Mouse (Mus musculus): ENCODE results near the gene Ttf2. TPM values are rescaled to one million over a fixed set of nuclear protein-coding genes. Genes with fewer than 3 reads are reported as not detected.

Gene Ttf2
- polyA plus RNA-seq, 1 experiment from 2014 or later, result 13.8 TPM

GRCm38 (mm10) chr3:100961501-100961900 lies 8.0 kb downstream of the Ttf2 start:
- Histone ChIP-seq H3K27me3 (replicated peaks) (no peaks in the 10 kb centered on the region), H3K9ac (0 out of 2 replicates have a peak overlapping the region, but pooled peaks have one; percentile 22), H3K4me3 (no peak overlapping the region), H3K36me3 (peaks cover 99% of the 10 kb centered on the region), H3K4me2 (no peak overlapping the region), H3K4me1 (peaks cover 11% of the 10 kb centered on the region), H3K9me3 (replicated peaks) (no peaks in the 10 kb centered on the region), H3K27ac (peak overlapping the region; percentile 51; the same call in 1 of the 2 replicates)
- 86% methylated on average over 7 of the region's 7 CpGs for WGBS (ENCODE audit: insufficient replicate concordance)
- ATAC-seq, result no peak

GRCm38 (mm10) chr3:100961007-100961406 lies 8.5 kb downstream of the Ttf2 start:
- 50% methylated on average over 5 of the region's 5 CpGs for WGBS (ENCODE audit: insufficient replicate concordance)
- 0 out of 2 replicates have a peak overlapping the region, but pooled peaks have one; percentile 22 for H3K9ac ChIP-seq
- no peak overlapping the region for H3K4me2 ChIP-seq
- peak overlapping the region; percentile 51; the same call in 1 of the 2 replicates for H3K27ac ChIP-seq
- H3K4me1 ChIP-seq, result peaks cover 11% of the 10 kb centered on the region
- H3K9me3 ChIP-seq (replicated peaks), result no peaks in the 10 kb centered on the region
- ATAC-seq, result peak; percentile 72; the same call in 1 of the 2 replicates
- no peak overlapping the region for H3K4me3 ChIP-seq
- H3K36me3 ChIP-seq, result peaks cover 99% of the 10 kb centered on the region
- no peaks in the 10 kb centered on the region for H3K27me3 ChIP-seq (replicated peaks)

- H3K4me1 ChIP-seq, result no peaks in the 10 kb centered on the region
- no peak overlapping the region for H3K9ac ChIP-seq
- no peaks in the 10 kb centered on the region for H3K9me3 ChIP-seq (replicated peaks)
- no peak for ATAC-seq
- H3K36me3 ChIP-seq, result peaks cover 99% of the 10 kb centered on the region
- no peaks in the 10 kb centered on the region for H3K27me3 ChIP-seq (replicated peaks)
- no peak overlapping the region for H3K27ac ChIP-seq
- H3K4me3 ChIP-seq, result no peak overlapping the region
- no peak overlapping the region for H3K4me2 ChIP-seq
Measured at GRCm38 (mm10) chr3:100954616-100955015, 14.8 kb downstream of the Ttf2 start.

GRCm38 (mm10) chr3:100951531-100951930 lies 17.9 kb downstream of the Ttf2 start:
- 88% methylated on average over 4 of the region's 4 CpGs for WGBS (ENCODE audit: insufficient replicate concordance)
- H3K36me3 ChIP-seq, result peaks cover 97% of the 10 kb centered on the region

GRCm38 (mm10) chr3:100947286-100947685 lies 22.2 kb downstream of the Ttf2 start:
- Histone ChIP-seq H3K9ac (no peak overlapping the region), H3K4me2 (no peak overlapping the region), H3K9me3 (replicated peaks) (no peaks in the 10 kb centered on the region), H3K4me1 (no peaks in the 10 kb centered on the region), H3K27me3 (replicated peaks) (no peaks in the 10 kb centered on the region), H3K4me3 (no peak overlapping the region), H3K27ac (no peak overlapping the region), H3K36me3 (peaks cover 96% of the 10 kb centered on the region)
- no peak for ATAC-seq
- WGBS (ENCODE audit: insufficient replicate concordance), result 87% methylated on average over 8 of the region's 8 CpGs

More at GRCm38 (mm10) chr3:100951531-100951930, 17.9 kb downstream of the Ttf2 start:
- no peak overlapping the region for H3K9ac ChIP-seq
- H3K27me3 ChIP-seq (replicated peaks), result no peaks in the 10 kb centered on the region
- H3K9me3 ChIP-seq (replicated peaks), result no peaks in the 10 kb centered on the region
- H3K4me3 ChIP-seq, result no peak overlapping the region
- no peak overlapping the region for H3K27ac ChIP-seq
- H3K4me1 ChIP-seq, result no peaks in the 10 kb centered on the region
- no peak overlapping the region for H3K4me2 ChIP-seq
- ATAC-seq, result no peak

GRCm38 (mm10) chr3:100940496-100941037 lies 28.9 kb downstream of the Ttf2 start:
- no peak overlapping the region for H3K4me3 ChIP-seq
- H3K4me2 ChIP-seq, result no peak overlapping the region
- peaks cover 92% of the 10 kb centered on the region for H3K36me3 ChIP-seq
- no peak for ATAC-seq
- H3K9me3 ChIP-seq (replicated peaks), result no peaks in the 10 kb centered on the region
- H3K27me3 ChIP-seq (replicated peaks), result no peaks in the 10 kb centered on the region
- H3K9ac ChIP-seq, result no peak overlapping the region
- H3K4me1 ChIP-seq, result no peaks in the 10 kb centered on the region
- H3K27ac ChIP-seq, result no peak overlapping the region
- WGBS (ENCODE audit: insufficient replicate concordance), result 83% methylated on average over 4 of the region's 4 CpGs

- no peak overlapping the region for H3K4me2 ChIP-seq
- WGBS (ENCODE audit: insufficient replicate concordance), result 78% methylated on average over 4 of the region's 4 CpGs
Measured at GRCm38 (mm10) chr3:100938211-100938610, 31.3 kb downstream of the Ttf2 start.

GRCm38 (mm10) chr3:100936201-100936600 lies 33.3 kb downstream of the Ttf2 start:
- peaks cover 58% of the 10 kb centered on the region for H3K36me3 ChIP-seq
- no peaks in the 10 kb centered on the region for H3K9me3 ChIP-seq (replicated peaks)
- H3K4me1 ChIP-seq, result peaks cover 6% of the 10 kb centered on the region
- no peak for ATAC-seq
- H3K9ac ChIP-seq, result no peak overlapping the region
- H3K27me3 ChIP-seq (replicated peaks), result no peaks in the 10 kb centered on the region
- no peak overlapping the region for H3K4me2 ChIP-seq
- 80% methylated on average over 6 of the region's 6 CpGs for WGBS (ENCODE audit: insufficient replicate concordance)
- no peak overlapping the region for H3K27ac ChIP-seq
- H3K4me3 ChIP-seq, result no peak overlapping the region

More at GRCm38 (mm10) chr3:100938211-100938610, 31.3 kb downstream of the Ttf2 start:
- ATAC-seq, result no peak
- H3K36me3 ChIP-seq, result peaks cover 68% of the 10 kb centered on the region
- no peaks in the 10 kb centered on the region for H3K27me3 ChIP-seq (replicated peaks)
- H3K4me1 ChIP-seq, result no peaks in the 10 kb centered on the region
- no peak overlapping the region for H3K27ac ChIP-seq
- H3K9ac ChIP-seq, result no peak overlapping the region
- no peaks in the 10 kb centered on the region for H3K9me3 ChIP-seq (replicated peaks)
- no peak overlapping the region for H3K4me3 ChIP-seq

- no peaks in the 10 kb centered on the region for H3K9me3 ChIP-seq (replicated peaks)
- peaks cover 51% of the 10 kb centered on the region for H3K36me3 ChIP-seq
- H3K4me3 ChIP-seq, result no peak overlapping the region
- no peak overlapping the region for H3K4me2 ChIP-seq
- no peak overlapping the region for H3K27ac ChIP-seq
- peaks cover 6% of the 10 kb centered on the region for H3K4me1 ChIP-seq
- WGBS (ENCODE audit: insufficient replicate concordance), result 80% methylated on average over 6 of the region's 6 CpGs
- ATAC-seq, result no peak
- no peak overlapping the region for H3K9ac ChIP-seq
- H3K27me3 ChIP-seq (replicated peaks), result no peaks in the 10 kb centered on the region
Measured at GRCm38 (mm10) chr3:100935521-100935920, 33.9 kb downstream of the Ttf2 start.

GRCm38 (mm10) chr3:100932077-100932944 lies 37.2 kb downstream of the Ttf2 start:
- Histone ChIP-seq H3K9me3 (replicated peaks) (no peaks in the 10 kb centered on the region), H3K4me2 (no peak overlapping the region), H3K4me3 (no peak overlapping the region), H3K27ac (no peak overlapping the region), H3K4me1 (peaks cover 6% of the 10 kb centered on the region), H3K27me3 (replicated peaks) (no peaks in the 10 kb centered on the region), H3K9ac (no peak overlapping the region), H3K36me3 (peaks cover 24% of the 10 kb centered on the region)
- 65% methylated on average over 11 of the region's 11 CpGs for WGBS (ENCODE audit: insufficient replicate concordance)
- peak; percentile 69 for ATAC-seq

GRCm38 (mm10) chr3:100931332-100932076 lies 38.0 kb downstream of the Ttf2 start:
- no peak overlapping the region for H3K4me3 ChIP-seq
- H3K4me1 ChIP-seq, result peaks cover 6% of the 10 kb centered on the region
- no peak overlapping the region for H3K27ac ChIP-seq
- no peaks in the 10 kb centered on the region for H3K27me3 ChIP-seq (replicated peaks)
- WGBS (ENCODE audit: insufficient replicate concordance), result 84% methylated on average over 23 of the region's 23 CpGs
- peaks cover 17% of the 10 kb centered on the region for H3K36me3 ChIP-seq
- H3K9me3 ChIP-seq (replicated peaks), result no peaks in the 10 kb centered on the region
- no peak for ATAC-seq
- no peak overlapping the region for H3K4me2 ChIP-seq
- H3K9ac ChIP-seq, result no peak overlapping the region

GRCm38 (mm10) chr3:100925176-100925575 lies 44.3 kb downstream of the Ttf2 start:
- no peak overlapping the region for H3K4me3 ChIP-seq
- H3K27ac ChIP-seq, result no peak overlapping the region
- 79% methylated on average over 16 of the region's 16 CpGs for WGBS (ENCODE audit: insufficient replicate concordance)
- ATAC-seq, result no peak
- peaks cover 32% of the 10 kb centered on the region for H3K4me1 ChIP-seq
- peaks cover 5% of the 10 kb centered on the region; the same call in 1 of the 2 replicates for H3K36me3 ChIP-seq
- no peaks in the 10 kb centered on the region for H3K9me3 ChIP-seq (replicated peaks)
- H3K27me3 ChIP-seq (replicated peaks), result no peaks in the 10 kb centered on the region
- no peak overlapping the region for H3K9ac ChIP-seq
- no peak overlapping the region for H3K4me2 ChIP-seq
